Mouse (Mus musculus) pancreas, adult 10 weeks (tissue): ENCODE results near the gene Gm8660. TPM values are rescaled to one million over a fixed set of nuclear protein-coding genes. Genes with fewer than 3 reads are reported as not detected.

Experiments used
- polyA plus RNA-seq: library from polyadenylated mRNA; stranded (reverse); fragments of 350-450 nt; fragmentation: Illumina TruSeq; extraction: RNeasy Lipid Tissue Mini Kit (QIAGEN cat#74804); gene quantifications from one replicate; pipeline ENCODE4 v1.2.3, GENCODE M21; 2015; ENCODE audit warnings: low read depth, low replicate concordance; ENCODE audit not compliant: insufficient read depth

Gene Gm8660
- polyA plus RNA-seq = not detected

DNA sequence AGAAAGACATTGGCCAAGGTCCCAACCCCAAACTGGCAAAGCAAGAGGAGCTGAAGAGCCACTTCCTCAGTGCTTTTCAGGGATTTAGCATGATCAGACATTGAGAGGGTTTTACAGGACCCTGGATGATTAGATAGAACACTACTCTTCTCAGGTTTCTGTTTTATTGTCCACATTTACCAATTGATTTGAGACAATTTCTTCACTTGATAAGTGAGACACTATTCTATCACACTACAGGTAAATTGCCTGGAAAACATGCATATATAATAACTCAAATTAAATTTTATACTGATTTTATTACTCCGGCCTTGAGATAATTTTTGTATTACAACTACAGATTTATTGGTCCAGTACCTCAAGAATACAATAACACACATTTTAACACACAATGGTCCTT, at the start of gene Gm8660:
Gene Gm8660, minus strand, starts transcription at position 101 of the 400 bp plus-strand sequence.

GRCm38 (mm10) chr7:22413283-22413682, 42.4 kb upstream of the Gm8660 start, which contains the start of gene Vmn1r148:
Gene Vmn1r148 (plus strand): TSS chr7:22413583.

DNA sequence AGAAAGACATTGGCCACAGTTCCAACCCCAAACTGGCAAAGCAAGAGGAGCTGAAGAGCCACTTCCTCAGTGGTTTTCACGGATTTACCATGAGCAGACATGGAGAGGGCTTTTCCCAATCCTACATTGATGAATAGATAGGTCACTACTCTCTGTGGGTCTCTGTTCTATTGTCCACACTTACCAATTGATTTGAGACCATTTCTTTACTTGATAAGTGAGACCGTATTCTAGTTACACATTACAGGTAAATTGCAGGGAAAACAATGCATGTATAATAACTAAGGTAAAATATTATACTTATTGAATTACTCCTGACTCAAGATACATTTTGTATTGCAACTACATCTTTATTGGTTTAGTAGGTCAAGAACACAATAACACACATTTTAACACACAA, 41.2 kb downstream of the Gm8660 start, which contains the start of gene Gm4187:
Gene Gm4187, minus strand, starts transcription at position 101 of the 400 bp plus-strand sequence.

Other genes with a start within 250 kb of the Gm8660 start
- gene Gm10666, start 236.3 kb downstream of the Gm8660 start, polyA plus RNA-seq = not detected
- gene Vmn1r142, start 207.0 kb downstream of the Gm8660 start, polyA plus RNA-seq = not detected
- not detected for gene Vmn1r143, start 181.7 kb downstream of the Gm8660 start, polyA plus RNA-seq
- gene Gm8653, start 169.8 kb downstream of the Gm8660 start, polyA plus RNA-seq = not detected
- gene Gm8453, start 141.6 kb downstream of the Gm8660 start, polyA plus RNA-seq = not detected
- not detected for gene Gm4187, start 41.3 kb downstream of the Gm8660 start, polyA plus RNA-seq
- not detected for gene Vmn1r148, start 42.5 kb upstream of the Gm8660 start, polyA plus RNA-seq
- gene Vmn1r149, start 67.2 kb upstream of the Gm8660 start, polyA plus RNA-seq = not detected
- not detected for gene Gm10665, start 93.0 kb upstream of the Gm8660 start, polyA plus RNA-seq
- not detected for gene Vmn1r151, start 128.6 kb upstream of the Gm8660 start, polyA plus RNA-seq
- gene Vmn1r152, start 151.9 kb upstream of the Gm8660 start, polyA plus RNA-seq = not detected
- not detected for gene Gm8677, start 163.8 kb upstream of the Gm8660 start, polyA plus RNA-seq
- gene Gm4201, start 194.3 kb upstream of the Gm8660 start, polyA plus RNA-seq = not detected
- not detected for gene Gm4565, start 217.1 kb upstream of the Gm8660 start, polyA plus RNA-seq